ENCODE assay signal across 36 mouse cellular contexts in the genomic region with DNA sequence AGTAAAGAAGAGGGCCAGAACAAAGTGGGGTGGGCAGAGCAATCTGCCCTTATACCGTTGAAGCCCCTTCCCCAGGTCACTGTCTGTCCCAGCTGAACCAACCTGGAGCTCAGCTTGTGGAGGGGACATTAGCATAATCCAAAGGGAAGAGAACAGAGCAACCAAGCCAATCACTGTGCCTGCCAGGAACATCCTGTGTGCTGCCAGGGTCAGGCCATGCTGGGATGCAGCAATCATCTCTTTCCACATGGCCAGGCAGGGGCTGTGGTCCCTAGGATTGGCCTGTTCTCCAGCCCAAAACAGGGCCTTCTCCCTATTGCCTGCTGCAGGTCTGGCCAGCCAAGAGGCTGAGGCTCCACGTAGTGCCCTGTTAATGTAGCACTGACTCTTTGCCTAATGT. TPM values are rescaled to one million over a fixed set of nuclear protein-coding genes. Genes with fewer than 3 reads are reported as not detected.
A peak's percentile ranks its signal among the peaks of the same experiment; 100 is the strongest.
DNase-seq lines count a peak whose midpoint lies in the region; ATAC-seq lines count a peak whose summit lies in the region.
"Had no signal": no experiment of that assay in that cellular context is flagged by ENCODE, and none has a peak within 500 bp of the region (broad histone marks: within the 10 kb centered on the region; RNA-seq: fewer than 3 reads in every experiment).

No protein-coding gene starts in this region.

- WGBS in hindbrain, embryonic 12.5 days, result 64% methylated on average over 2 of the region's 2 CpGs
- 57% methylated on average over 2 of the region's 2 CpGs for WGBS in hindbrain, embryonic 14.5 days
- WGBS in midbrain, embryonic 11.5 days, result 66% methylated on average over 2 of the region's 2 CpGs
- WGBS in midbrain, embryonic 15.5 days, result 51% methylated on average over 2 of the region's 2 CpGs

- no peak overlapping the region for H3K27ac ChIP-seq in hindbrain, embryonic 12.5 days
- H3K27ac ChIP-seq in hindbrain, embryonic 14.5 days, result no peak overlapping the region
- no peak overlapping the region for H3K27ac ChIP-seq in midbrain, embryonic 11.5 days (ENCODE audit: low read depth, low read length)
- H3K27ac ChIP-seq in midbrain, embryonic 15.5 days, result no peak overlapping the region
- H3K27ac ChIP-seq: embryonic facial prominence, embryonic 13.5 days; forebrain, embryonic 15.5 days; kidney, embryonic 15.5 days; liver, embryonic 12.5 days had no signal

- no peak overlapping the region for H3K4me2 ChIP-seq in hindbrain, embryonic 12.5 days (replicated peaks)
- no peak overlapping the region for H3K4me2 ChIP-seq in hindbrain, embryonic 14.5 days (replicated peaks)
- H3K4me2 ChIP-seq in midbrain, embryonic 11.5 days, result no peak overlapping the region
- no peak overlapping the region for H3K4me2 ChIP-seq in midbrain, embryonic 15.5 days
- H3K4me2 ChIP-seq: embryonic facial prominence, embryonic 13.5 days; forebrain, embryonic 15.5 days; heart, embryonic 12.5 days; kidney, embryonic 15.5 days; liver, embryonic 12.5 days had no signal

- no peaks in the 10 kb centered on the region for H3K9me3 ChIP-seq in hindbrain, embryonic 12.5 days (replicated peaks)
- H3K9me3 ChIP-seq in hindbrain, embryonic 14.5 days (ENCODE audit: control insufficient read depth, low read length), result no peaks in the 10 kb centered on the region
- no peaks in the 10 kb centered on the region for H3K9me3 ChIP-seq in midbrain, embryonic 11.5 days (ENCODE audit: control insufficient read depth, low read length)
- H3K9me3 ChIP-seq in midbrain, embryonic 15.5 days, result no peaks in the 10 kb centered on the region
- H3K9me3 ChIP-seq: embryonic facial prominence, embryonic 13.5 days; forebrain, embryonic 10.5 days; forebrain, embryonic 15.5 days; G1E; heart, embryonic 12.5 days; kidney, embryonic 15.5 days; liver, embryonic 12.5 days had no signal

- no peak for ATAC-seq in hindbrain, embryonic 12.5 days (ENCODE audit: low FRiP score)
- ATAC-seq in hindbrain, embryonic 14.5 days (ENCODE audit: low FRiP score), result no peak
- ATAC-seq in midbrain, embryonic 11.5 days (ENCODE audit: low FRiP score), result no peak
- ATAC-seq in midbrain, embryonic 15.5 days (replicated peaks), result no peak
- ATAC-seq: forebrain, embryonic 15.5 days; intestine, postnatal 0 days; liver, embryonic 12.5 days; liver, postnatal 0 days had no signal

- H3K36me3 ChIP-seq in hindbrain, embryonic 12.5 days, result peaks cover 4% of the 10 kb centered on the region
- no peaks in the 10 kb centered on the region; the same call in 1 of the 2 replicates for H3K36me3 ChIP-seq in hindbrain, embryonic 14.5 days (replicated peaks; ENCODE audit: control insufficient read depth, insufficient read depth)
- H3K36me3 ChIP-seq in midbrain, embryonic 11.5 days (ENCODE audit: control insufficient read depth, insufficient read depth, low read length), result no peaks in the 10 kb centered on the region
- H3K36me3 ChIP-seq in midbrain, embryonic 15.5 days (replicated peaks), result no peaks in the 10 kb centered on the region
- H3K36me3 ChIP-seq: forebrain, embryonic 10.5 days; forebrain, embryonic 15.5 days; G1E; kidney, embryonic 15.5 days; liver, embryonic 12.5 days had no signal

- H3K4me3 ChIP-seq in hindbrain, embryonic 12.5 days, result no peak overlapping the region
- H3K4me3 ChIP-seq in hindbrain, embryonic 14.5 days (replicated peaks; ENCODE audit: low read length), result no peak overlapping the region
- no peak overlapping the region for H3K4me3 ChIP-seq in midbrain, embryonic 11.5 days (ENCODE audit: low read depth, low read length)
- no peak overlapping the region for H3K4me3 ChIP-seq in midbrain, embryonic 15.5 days
- H3K4me3 ChIP-seq: embryonic facial prominence, embryonic 13.5 days; forebrain, embryonic 10.5 days; forebrain, embryonic 15.5 days; heart, embryonic 12.5 days; kidney, embryonic 15.5 days; liver, embryonic 12.5 days had no signal

- DNase-seq in adrenal gland, adult 2 months, result peak; percentile 1
- DNase-seq in adrenal gland, adult 8-10 months, result no peak
- DNase-seq in hindbrain, embryonic 14.5 days (ENCODE audit: low spot score), result no peak
- peak; percentile 75 for DNase-seq in midbrain, embryonic 11.5 days (ENCODE audit: low spot score, missing footprints)
- DNase-seq in right cerebral cortex, postnatal 4 days, result no peak
- DNase-seq: adrenal gland, postnatal 25 days; cerebellum, adult 2 months; gastrocnemius, postnatal 25 days; heart, adult 11 months; heart, postnatal 4 days; kidney, postnatal 25 days; liver, postnatal 0 days; lung, postnatal 36 days; right cerebral cortex, postnatal 25 days; spleen, adult 18-20 months; thymus, postnatal 14 days had no signal

- H3K9ac ChIP-seq in hindbrain, embryonic 12.5 days, result 0 out of 2 replicates have a peak overlapping the region, but pooled peaks have one; percentile 15
- no peak overlapping the region for H3K9ac ChIP-seq in hindbrain, embryonic 14.5 days
- H3K9ac ChIP-seq in midbrain, embryonic 11.5 days (ENCODE audit: low read length), result no peak overlapping the region
- no peak overlapping the region for H3K9ac ChIP-seq in midbrain, embryonic 15.5 days
- H3K9ac ChIP-seq: forebrain, embryonic 15.5 days; heart, embryonic 12.5 days; kidney, embryonic 15.5 days; liver, embryonic 12.5 days; liver, postnatal 0 days had no signal

- peaks cover 16% of the 10 kb centered on the region for H3K27me3 ChIP-seq in hindbrain, embryonic 12.5 days
- H3K27me3 ChIP-seq in hindbrain, embryonic 14.5 days (ENCODE audit: control insufficient read depth, insufficient read depth, low read length), result 0 out of 2 replicates have a peak, but pooled peaks cover 3% of the 10 kb centered on the region
- peaks cover 2% of the 10 kb centered on the region for H3K27me3 ChIP-seq in midbrain, embryonic 11.5 days (ENCODE audit: control insufficient read depth, insufficient read depth, low read length)
- H3K27me3 ChIP-seq in midbrain, embryonic 15.5 days (replicated peaks), result peaks cover 2% of the 10 kb centered on the region; the same call in 1 of the 2 replicates
- H3K27me3 ChIP-seq: heart, embryonic 12.5 days had no signal

- H3K4me1 ChIP-seq in hindbrain, embryonic 12.5 days, result peaks cover 34% of the 10 kb centered on the region
- H3K4me1 ChIP-seq in hindbrain, embryonic 14.5 days (replicated peaks; ENCODE audit: control insufficient read depth, insufficient read depth, low read length), result peaks cover 20% of the 10 kb centered on the region
- H3K4me1 ChIP-seq in midbrain, embryonic 11.5 days (ENCODE audit: control insufficient read depth, insufficient read depth, low read length), result peaks cover 23% of the 10 kb centered on the region
- peaks cover 39% of the 10 kb centered on the region for H3K4me1 ChIP-seq in midbrain, embryonic 15.5 days
- H3K4me1 ChIP-seq: liver, embryonic 12.5 days had no signal

RNA-seq across cellular contexts. Expression of a gene that starts 7.6 kb away (rescaled TPM):
- 10 to 100 TPM; 77.1 to 96.1 TPM for total RNA-seq in adrenal gland, adult 2 months (2021)
- polyA plus RNA-seq in adrenal gland, adult 2 months (2012; rRNA removed), result 163 and 202 TPM in 2 replicates
- 100 to 1,000 TPM; 117 to 206 (median 157) TPM for total RNA-seq in adrenal gland, adult 8-10 months (2022)
- 12.5 and 12.7 TPM in 2 replicates for polyA plus RNA-seq in hindbrain, embryonic 12.5 days (2016; fragmentation: Nextera tagmentation; extraction: Ambion mirVana)
- polyA plus RNA-seq in hindbrain, embryonic 14.5 days (2014; fragmentation: Nextera tagmentation; extraction: Ambion mirVana), result 10.6 and 14.1 TPM in 2 replicates
- 3.5 and 4.3 TPM in 2 replicates for polyA plus RNA-seq in midbrain, embryonic 11.5 days (2014; fragmentation: Nextera tagmentation; extraction: Ambion mirVana)
- polyA plus RNA-seq in midbrain, embryonic 15.5 days (2015; fragmentation: Nextera tagmentation; extraction: Ambion mirVana), result 14.2 and 15.7 TPM in 2 replicates
- total RNA-seq: megakaryocyte, adult 5-6 weeks had no signal
- polyA plus RNA-seq: G1E had no signal

RNA-seq across cellular contexts. Expression of a gene that starts 28.4 kb away (rescaled TPM):
- under 1 TPM in 1 of 2 experiments, not detected in 1; 0.17 TPM for total RNA-seq in adrenal gland, adult 2 months (2021)
- 0.17 TPM in 1 of 2 replicates, not detected in the other for polyA plus RNA-seq in adrenal gland, adult 2 months (2012; rRNA removed)
- under 1 TPM in 2 of 4 experiments, not detected in 2; 0.23 to 0.45 TPM for total RNA-seq in adrenal gland, adult 8-10 months (2022)
- 1.0 and 1.7 TPM in 2 replicates for polyA plus RNA-seq in hindbrain, embryonic 12.5 days (2016; fragmentation: Nextera tagmentation; extraction: Ambion mirVana)
- 1.2 and 2.4 TPM in 2 replicates for polyA plus RNA-seq in hindbrain, embryonic 14.5 days (2014; fragmentation: Nextera tagmentation; extraction: Ambion mirVana)
- 0.12 TPM in 1 of 2 replicates, not detected in the other for polyA plus RNA-seq in midbrain, embryonic 11.5 days (2014; fragmentation: Nextera tagmentation; extraction: Ambion mirVana)
- 1.2 TPM in 2 replicates for polyA plus RNA-seq in midbrain, embryonic 15.5 days (2015; fragmentation: Nextera tagmentation; extraction: Ambion mirVana)
- total RNA-seq: adrenal gland, postnatal 25 days; G1E; gastrocnemius, adult 18-20 months; gastrocnemius, postnatal 25 days; megakaryocyte, adult 5-6 weeks; monocyte, adult 5-6 weeks; neutrophil, adult 5-6 weeks had no signal
- polyA plus RNA-seq: embryonic facial prominence, embryonic 13.5 days; forebrain, embryonic 10.5 days; G1E; intestine, postnatal 0 days; kidney, embryonic 15.5 days; liver, embryonic 12.5 days; stomach, embryonic 16.5 days had no signal

RNA-seq across cellular contexts. Expression of a gene that starts 56.9 kb away (rescaled TPM):
- total RNA-seq in adrenal gland, adult 2 months (2021), result not detected
- polyA plus RNA-seq in adrenal gland, adult 2 months (2012; rRNA removed), result 0.20 and 0.75 TPM in 2 replicates
- not detected for total RNA-seq in adrenal gland, adult 8-10 months (2022)
- polyA plus RNA-seq in hindbrain, embryonic 12.5 days (2016; fragmentation: Nextera tagmentation; extraction: Ambion mirVana), result 0.86 TPM in 1 of 2 replicates, not detected in the other
- 1.2 TPM in 1 of 2 replicates, not detected in the other for polyA plus RNA-seq in hindbrain, embryonic 14.5 days (2014; fragmentation: Nextera tagmentation; extraction: Ambion mirVana)
- polyA plus RNA-seq in midbrain, embryonic 11.5 days (2014; fragmentation: Nextera tagmentation; extraction: Ambion mirVana), result not detected in 2 replicates
- polyA plus RNA-seq in midbrain, embryonic 15.5 days (2015; fragmentation: Nextera tagmentation; extraction: Ambion mirVana), result 0.79 and 0.93 TPM in 2 replicates
- total RNA-seq: adrenal gland, postnatal 25 days; gastrocnemius, postnatal 25 days; layer of hippocampus, adult 18-20 months; layer of hippocampus, postnatal 10 days; left cerebral cortex, adult 18-20 months; left cerebral cortex, postnatal 14 days; megakaryocyte, adult 5-6 weeks; monocyte, adult 5-6 weeks; neutrophil, adult 5-6 weeks had no signal
- polyA plus RNA-seq: cerebellum, adult 2 months; forebrain, embryonic 10.5 days; frontal cortex, adult 2 months; G1E; heart, embryonic 12.5 days; liver, postnatal 0 days had no signal

RNA-seq across cellular contexts. Expression of a gene that starts 59.9 kb away (rescaled TPM):
- 1 to 10 TPM; 2.8 to 3.8 TPM for total RNA-seq in adrenal gland, adult 2 months (2021)
- 10.0 and 18.1 TPM in 2 replicates for polyA plus RNA-seq in adrenal gland, adult 2 months (2012; rRNA removed)
- 1 to 10 TPM; 1.9 to 4.4 (median 2.4) TPM for total RNA-seq in adrenal gland, adult 8-10 months (2022)
- not detected in 2 replicates for polyA plus RNA-seq in hindbrain, embryonic 12.5 days (2016; fragmentation: Nextera tagmentation; extraction: Ambion mirVana)
- 0.36 TPM in 1 of 2 replicates, not detected in the other for polyA plus RNA-seq in hindbrain, embryonic 14.5 days (2014; fragmentation: Nextera tagmentation; extraction: Ambion mirVana)
- not detected in 2 replicates for polyA plus RNA-seq in midbrain, embryonic 11.5 days (2014; fragmentation: Nextera tagmentation; extraction: Ambion mirVana)
- polyA plus RNA-seq in midbrain, embryonic 15.5 days (2015; fragmentation: Nextera tagmentation; extraction: Ambion mirVana), result 0.15 and 0.70 TPM in 2 replicates
- total RNA-seq: left cerebral cortex, adult 18-20 months; megakaryocyte, adult 5-6 weeks; monocyte, adult 5-6 weeks; neutrophil, adult 5-6 weeks had no signal
- polyA plus RNA-seq: cerebellum, adult 2 months; forebrain, embryonic 10.5 days; forebrain, embryonic 15.5 days; frontal cortex, adult 2 months; G1E; heart, embryonic 12.5 days; liver, embryonic 12.5 days had no signal

Comparison
In these comparisons a context has a peak if more than half of its experiments do, and no peak if none do; other contexts are left out.
1. DNase-seq: peak in adrenal gland, adult 2 months (single experiment) and midbrain, embryonic 11.5 days (single experiment); none in adrenal gland, adult 8-10 months (single experiment), hindbrain, embryonic 14.5 days (single experiment) and right cerebral cortex, postnatal 4 days (single experiment).